Mouse (Mus musculus): Measurements from ENCODE around the gene Ntm. TPM values are rescaled to one million over a fixed set of nuclear protein-coding genes. Genes with fewer than 3 reads are reported as not detected.

Gene Ntm
- polyA plus RNA-seq, 1 experiment = 5.4 TPM

- no peaks in the 10 kb centered on the region for H3K4me1 ChIP-seq (ENCODE audit: control insufficient read depth, insufficient read depth, low read length)
- H3K4me3 ChIP-seq (ENCODE audit: control insufficient read depth, low read depth, low read length) = no peak overlapping the region
- H3K36me3 ChIP-seq (ENCODE audit: control insufficient read depth, insufficient read depth, low read length) = no peaks in the 10 kb centered on the region
- H3K27me3 ChIP-seq (ENCODE audit: control insufficient read depth, insufficient read depth, low read length) = no peaks in the 10 kb centered on the region
- H3K27ac ChIP-seq (ENCODE audit: control insufficient read depth, insufficient read depth, low read depth, low read length) = no peak overlapping the region
- TF ChIP-seq POLR2A (IDR thresholded peaks at IDR 0.05; ENCODE audit: control insufficient read depth, low read depth, low read length) = no peak
- TF ChIP-seq CTCF (IDR thresholded peaks at IDR 0.05; ENCODE audit: control insufficient read depth, insufficient read depth, insufficient replicate concordance, low read depth, low read length) = no peak
Observed at GRCm38 (mm10) chr9:29296752-29297151, 666.2 kb downstream of the Ntm start.

GRCm38 (mm10) chr9:29288003-29288704 is 674.8 kb downstream of the Ntm start:
- H3K27me3 ChIP-seq (ENCODE audit: control insufficient read depth, insufficient read depth, low read length) = no peaks in the 10 kb centered on the region
- no peak overlapping the region for H3K27ac ChIP-seq (ENCODE audit: control insufficient read depth, insufficient read depth, low read depth, low read length)
- no peak overlapping the region for H3K4me3 ChIP-seq (ENCODE audit: control insufficient read depth, low read depth, low read length)
- H3K36me3 ChIP-seq (ENCODE audit: control insufficient read depth, insufficient read depth, low read length) = no peaks in the 10 kb centered on the region
- TF ChIP-seq CTCF (IDR thresholded peaks at IDR 0.05; ENCODE audit: control insufficient read depth, insufficient read depth, insufficient replicate concordance, low read depth, low read length) = no peak
- no peak for TF ChIP-seq POLR2A (IDR thresholded peaks at IDR 0.05; ENCODE audit: control insufficient read depth, low read depth, low read length)
- H3K4me1 ChIP-seq (ENCODE audit: control insufficient read depth, insufficient read depth, low read length) = no peaks in the 10 kb centered on the region

- no peak overlapping the region for H3K27ac ChIP-seq (ENCODE audit: control insufficient read depth, insufficient read depth, low read depth, low read length)
- no peaks in the 10 kb centered on the region for H3K27me3 ChIP-seq (ENCODE audit: control insufficient read depth, insufficient read depth, low read length)
- no peaks in the 10 kb centered on the region for H3K36me3 ChIP-seq (ENCODE audit: control insufficient read depth, insufficient read depth, low read length)
- no peak overlapping the region for H3K4me3 ChIP-seq (ENCODE audit: control insufficient read depth, low read depth, low read length)
- TF ChIP-seq CTCF (IDR thresholded peaks at IDR 0.05; ENCODE audit: control insufficient read depth, insufficient read depth, insufficient replicate concordance, low read depth, low read length) (no peak), POLR2A (IDR thresholded peaks at IDR 0.05; ENCODE audit: control insufficient read depth, low read depth, low read length) (no peak)
- H3K4me1 ChIP-seq (ENCODE audit: control insufficient read depth, insufficient read depth, low read length) = no peaks in the 10 kb centered on the region
Observed at GRCm38 (mm10) chr9:29285144-29285543, 677.8 kb downstream of the Ntm start.

- no peak for TF ChIP-seq POLR2A (IDR thresholded peaks at IDR 0.05; ENCODE audit: control insufficient read depth, low read depth, low read length)
- TF ChIP-seq CTCF (IDR thresholded peaks at IDR 0.05; ENCODE audit: control insufficient read depth, insufficient read depth, insufficient replicate concordance, low read depth, low read length) = no peak
- Histone ChIP-seq H3K4me1 (ENCODE audit: control insufficient read depth, insufficient read depth, low read length) (no peaks in the 10 kb centered on the region), H3K4me3 (ENCODE audit: control insufficient read depth, low read depth, low read length) (no peak overlapping the region), H3K36me3 (ENCODE audit: control insufficient read depth, insufficient read depth, low read length) (no peaks in the 10 kb centered on the region), H3K27me3 (ENCODE audit: control insufficient read depth, insufficient read depth, low read length) (no peaks in the 10 kb centered on the region), H3K27ac (ENCODE audit: control insufficient read depth, insufficient read depth, low read depth, low read length) (no peak overlapping the region)
Observed at GRCm38 (mm10) chr9:29272861-29273260, 690.1 kb downstream of the Ntm start.

GRCm38 (mm10) chr9:29269988-29270387 is 693.0 kb downstream of the Ntm start:
- H3K27ac ChIP-seq (ENCODE audit: control insufficient read depth, insufficient read depth, low read depth, low read length) = no peak overlapping the region
- TF ChIP-seq CTCF (IDR thresholded peaks at IDR 0.05; ENCODE audit: control insufficient read depth, insufficient read depth, insufficient replicate concordance, low read depth, low read length) (no peak), POLR2A (IDR thresholded peaks at IDR 0.05; ENCODE audit: control insufficient read depth, low read depth, low read length) (no peak)
- no peaks in the 10 kb centered on the region for H3K4me1 ChIP-seq (ENCODE audit: control insufficient read depth, insufficient read depth, low read length)
- no peaks in the 10 kb centered on the region for H3K27me3 ChIP-seq (ENCODE audit: control insufficient read depth, insufficient read depth, low read length)
- H3K36me3 ChIP-seq (ENCODE audit: control insufficient read depth, insufficient read depth, low read length) = no peaks in the 10 kb centered on the region
- H3K4me3 ChIP-seq (ENCODE audit: control insufficient read depth, low read depth, low read length) = no peak overlapping the region

- Histone ChIP-seq H3K36me3 (ENCODE audit: control insufficient read depth, insufficient read depth, low read length) (no peaks in the 10 kb centered on the region), H3K27me3 (ENCODE audit: control insufficient read depth, insufficient read depth, low read length) (no peaks in the 10 kb centered on the region), H3K27ac (ENCODE audit: control insufficient read depth, insufficient read depth, low read depth, low read length) (no peak overlapping the region), H3K4me3 (ENCODE audit: control insufficient read depth, low read depth, low read length) (no peak overlapping the region), H3K4me1 (ENCODE audit: control insufficient read depth, insufficient read depth, low read length) (no peaks in the 10 kb centered on the region)
- TF ChIP-seq CTCF (IDR thresholded peaks at IDR 0.05; ENCODE audit: control insufficient read depth, insufficient read depth, insufficient replicate concordance, low read depth, low read length) = no peak
- TF ChIP-seq POLR2A (IDR thresholded peaks at IDR 0.05; ENCODE audit: control insufficient read depth, low read depth, low read length) = no peak
Observed at GRCm38 (mm10) chr9:29269277-29269646, 693.7 kb downstream of the Ntm start.

GRCm38 (mm10) chr9:29268583-29269276 is 694.2 kb downstream of the Ntm start:
- H3K27ac ChIP-seq (ENCODE audit: control insufficient read depth, insufficient read depth, low read depth, low read length) = no peak overlapping the region
- no peaks in the 10 kb centered on the region for H3K4me1 ChIP-seq (ENCODE audit: control insufficient read depth, insufficient read depth, low read length)
- TF ChIP-seq POLR2A (IDR thresholded peaks at IDR 0.05; ENCODE audit: control insufficient read depth, low read depth, low read length) (no peak), CTCF (IDR thresholded peaks at IDR 0.05; ENCODE audit: control insufficient read depth, insufficient read depth, insufficient replicate concordance, low read depth, low read length) (no peak)
- H3K4me3 ChIP-seq (ENCODE audit: control insufficient read depth, low read depth, low read length) = no peak overlapping the region
- no peaks in the 10 kb centered on the region for H3K36me3 ChIP-seq (ENCODE audit: control insufficient read depth, insufficient read depth, low read length)
- H3K27me3 ChIP-seq (ENCODE audit: control insufficient read depth, insufficient read depth, low read length) = no peaks in the 10 kb centered on the region
